Mouse (Mus musculus) megakaryocyte-erythroid progenitor cell, adult 5-6 weeks (primary cell): ENCODE results near the gene Snrpe. TPM values are rescaled to one million over a fixed set of nuclear protein-coding genes. Genes with fewer than 3 reads are reported as not detected.

Source experiments
- total RNA-seq, 2 experiments: library from RNA; stranded (forward) in 1 of 2; stranded (reverse) in 1 of 2; fragments of 200-1000, 215-1000 nt in 1 of 2; fragments of >200 nt in 1 of 2; fragmentation: Nextera tagmentation in 1 of 2; gene quantifications; 2 replicates each; pipeline ENCODE4 v1.2.3; 2014 to 2017

Snrpe gene
- total RNA-seq, 2 experiments from 2014 or later: 342 to 758 TPM

Other genes with a start within 250 kb of the Snrpe start
- gene Etnk2, start 246.7 kb downstream of the Snrpe start, total RNA-seq (2014; fragmentation: Nextera tagmentation): not detected in 2 replicates
- not detected in 2 replicates for gene Etnk2, start 246.7 kb downstream of the Snrpe start, total RNA-seq (2017)
- 0.33 and 3.8 TPM in 2 replicates for gene Sox13, start 185.9 kb downstream of the Snrpe start, total RNA-seq (2014; fragmentation: Nextera tagmentation)
- gene Sox13, start 185.9 kb downstream of the Snrpe start, total RNA-seq (2017): 0.69 TPM in 1 of 2 replicates, not detected in the other
- 15.3 and 16.4 TPM in 2 replicates for gene Zbed6, start 50.6 kb upstream of the Snrpe start, total RNA-seq (2014; fragmentation: Nextera tagmentation)
- gene Zbed6, start 50.6 kb upstream of the Snrpe start, total RNA-seq (2017): 18.3 and 19.1 TPM in 2 replicates
- 14.2 and 15.7 TPM in 2 replicates for gene Gm38394, start 51.0 kb upstream of the Snrpe start, total RNA-seq (2014; fragmentation: Nextera tagmentation)
- gene Gm38394, start 51.0 kb upstream of the Snrpe start, total RNA-seq (2017): 3.9 and 8.5 TPM in 2 replicates
- gene Lax1, start 79.8 kb upstream of the Snrpe start, total RNA-seq (2014; fragmentation: Nextera tagmentation): 0.30 and 2.0 TPM in 2 replicates
- 3.7 TPM in 1 of 2 replicates, not detected in the other for gene Lax1, start 79.8 kb upstream of the Snrpe start, total RNA-seq (2017)
- 36.9 and 42.3 TPM in 2 replicates for gene Atp2b4, start 190.8 kb upstream of the Snrpe start, total RNA-seq (2014; fragmentation: Nextera tagmentation)
- gene Atp2b4, start 190.8 kb upstream of the Snrpe start, total RNA-seq (2017): 23.0 and 24.9 TPM in 2 replicates